Mouse (Mus musculus): Measurements from ENCODE around the gene Olfr963. TPM values are rescaled to one million over a fixed set of nuclear protein-coding genes. Genes with fewer than 3 reads are reported as not detected.

Olfr963 gene
- not detected in 2 replicates for polyA plus RNA-seq (2016; fragmentation: Nextera tagmentation; extraction: Ambion mirVana)

DNA sequence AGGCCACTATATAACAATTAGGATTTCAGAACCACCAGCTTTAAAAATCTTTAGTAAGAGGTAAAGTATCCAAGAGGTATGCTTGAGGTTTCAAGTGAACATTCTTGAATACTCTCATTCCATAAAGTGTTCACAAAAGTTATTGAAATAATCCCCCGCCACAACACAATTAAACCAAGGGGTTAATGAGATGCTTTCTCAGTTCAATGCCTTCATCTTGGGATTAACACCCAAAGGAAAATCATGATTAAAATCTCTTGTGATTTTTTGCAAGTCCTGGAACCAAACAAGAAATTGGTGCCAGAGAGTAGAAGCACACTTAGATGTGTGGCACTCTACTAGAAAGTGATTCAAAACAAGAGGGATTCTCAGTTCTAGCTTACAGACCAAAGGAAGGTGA, at the start of gene Olfr963:
Gene Olfr963 (plus strand): TSS at position 301 of the 400 bp plus-strand sequence.
- no peaks in the 10 kb centered on the region for H3K36me3 ChIP-seq (replicated peaks)
- H3K9me3 ChIP-seq: no peaks in the 10 kb centered on the region
- no peak within 1 kb of the TSS for H3K4me3 ChIP-seq (replicated peaks)
- ATAC-seq (ENCODE audit: low FRiP score): no peak
- no peak within 1 kb of the TSS for H3K27ac ChIP-seq
- no peak within 1 kb of the TSS for H3K4me2 ChIP-seq
- no peaks in the 10 kb centered on the region for H3K4me1 ChIP-seq
- no peak within 1 kb of the TSS for H3K9ac ChIP-seq
- no peaks in the 10 kb centered on the region for H3K27me3 ChIP-seq
- WGBS: 82% methylated on average over 1 of the region's 1 CpGs

DNA sequence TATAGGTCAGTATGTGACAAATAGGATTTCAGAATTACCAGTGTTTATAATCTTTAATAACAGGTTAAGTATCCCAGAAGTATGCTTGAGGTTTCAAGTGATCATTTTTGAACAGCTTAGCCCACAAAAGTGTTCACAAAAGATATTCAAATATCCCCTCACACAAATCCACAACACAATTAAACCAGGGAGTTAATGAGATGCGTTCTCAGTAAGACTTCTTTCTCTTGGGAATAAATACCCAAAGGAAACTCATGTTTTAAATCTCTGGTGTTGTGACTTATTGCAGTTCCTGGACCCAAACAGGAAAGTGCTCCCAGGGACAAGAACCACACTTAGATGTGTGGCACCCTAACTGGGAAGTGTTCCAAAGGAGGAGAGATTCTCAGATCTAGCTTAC, 45.9 kb upstream of the Olfr963 start, which contains the start of gene Olfr960:
Gene Olfr960 (plus strand): TSS at position 301 of the 400 bp plus-strand sequence.
- Histone ChIP-seq H3K4me1 (no peaks in the 10 kb centered on the region), H3K4me3 (replicated peaks) (no peak within 1 kb of the TSS), H3K27me3 (no peaks in the 10 kb centered on the region), H3K9ac (no peak within 1 kb of the TSS), H3K27ac (no peak within 1 kb of the TSS), H3K36me3 (replicated peaks) (no peaks in the 10 kb centered on the region), H3K9me3 (no peaks in the 10 kb centered on the region), H3K4me2 (no peak within 1 kb of the TSS)
- no peak for ATAC-seq (ENCODE audit: low FRiP score)
- 44% methylated on average over 1 of the region's 1 CpGs for WGBS

DNA sequence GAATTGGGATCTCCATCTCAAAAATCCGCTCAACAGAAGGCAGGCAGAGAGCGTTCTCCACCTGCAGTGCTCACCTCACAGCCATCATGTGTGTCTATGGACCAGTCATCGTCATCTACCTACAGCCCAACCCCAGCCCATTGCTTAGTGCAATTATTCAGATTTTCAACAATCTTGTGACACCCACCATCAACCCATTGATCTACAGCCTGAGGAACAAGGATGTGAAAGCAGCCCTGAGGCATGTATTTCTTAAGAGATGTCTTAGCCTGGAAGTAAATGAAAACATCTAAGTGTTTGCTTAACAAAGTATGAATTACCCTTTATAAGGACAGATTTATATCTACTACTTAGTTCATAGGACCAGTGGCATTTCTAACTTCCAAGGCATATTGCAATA, 43.2 kb upstream of the Olfr963 start:
- Histone ChIP-seq H3K27ac (no peak overlapping the region), H3K9me3 (no peaks in the 10 kb centered on the region), H3K27me3 (no peaks in the 10 kb centered on the region), H3K9ac (no peak overlapping the region), H3K4me2 (no peak overlapping the region), H3K4me1 (no peaks in the 10 kb centered on the region), H3K4me3 (replicated peaks) (no peak overlapping the region), H3K36me3 (replicated peaks) (no peaks in the 10 kb centered on the region)
- 94% methylated on average over 3 of the region's 3 CpGs for WGBS
- no peak for ATAC-seq (ENCODE audit: low FRiP score)

DNA sequence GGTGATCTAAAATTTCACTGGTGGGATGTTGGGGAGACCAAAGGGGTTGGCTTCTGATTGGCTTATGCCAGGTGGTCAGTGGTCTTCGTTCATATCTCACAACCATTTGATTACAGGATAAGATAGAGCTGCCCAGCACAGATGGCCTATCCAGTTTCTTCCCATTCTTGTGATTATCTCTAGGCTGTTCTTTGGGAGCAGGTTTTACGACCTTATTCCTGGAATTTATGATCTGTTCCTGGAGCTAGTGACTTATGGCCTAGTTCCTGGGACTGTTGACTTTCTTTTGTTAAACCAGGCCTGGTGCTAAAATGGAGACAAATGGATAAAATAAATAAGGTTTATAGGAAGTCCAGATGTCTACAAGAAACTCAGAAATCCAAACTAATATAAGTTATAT, 42.3 kb upstream of the Olfr963 start:
- WGBS: 75% methylated on average over 2 of the region's 2 CpGs
- Histone ChIP-seq H3K4me3 (replicated peaks) (no peak overlapping the region), H3K36me3 (replicated peaks) (no peaks in the 10 kb centered on the region), H3K9me3 (no peaks in the 10 kb centered on the region), H3K4me1 (no peaks in the 10 kb centered on the region), H3K9ac (no peak overlapping the region), H3K27me3 (no peaks in the 10 kb centered on the region), H3K4me2 (no peak overlapping the region), H3K27ac (no peak overlapping the region)
- ATAC-seq (ENCODE audit: low FRiP score): no peak

DNA sequence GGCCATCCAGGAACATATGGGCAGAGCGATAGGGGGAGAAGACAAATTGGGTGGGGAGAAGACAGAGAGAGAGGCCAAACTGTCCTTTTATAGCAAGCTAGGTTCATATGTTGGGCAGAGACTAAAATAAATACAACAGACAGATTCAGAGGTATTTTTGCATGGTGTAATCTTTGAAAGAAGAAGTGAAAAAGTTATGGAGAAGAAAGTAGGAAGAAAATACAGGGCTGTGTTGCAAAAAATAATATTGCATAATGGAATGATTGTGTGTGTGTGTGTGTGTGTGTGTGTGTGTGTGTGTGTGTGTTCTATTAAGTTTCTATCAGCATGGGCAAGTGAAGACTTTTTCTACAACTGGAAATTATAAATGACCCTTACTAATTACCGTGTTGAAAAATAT, 37.9 kb upstream of the Olfr963 start:
- no peaks in the 10 kb centered on the region for H3K9me3 ChIP-seq
- H3K9ac ChIP-seq: no peak overlapping the region
- no peaks in the 10 kb centered on the region for H3K36me3 ChIP-seq (replicated peaks)
- no peak overlapping the region for H3K27ac ChIP-seq
- ATAC-seq (ENCODE audit: low FRiP score): no peak
- no peak overlapping the region for H3K4me2 ChIP-seq
- WGBS: 93% methylated on average over 2 of the region's 2 CpGs
- no peaks in the 10 kb centered on the region for H3K4me1 ChIP-seq
- H3K4me3 ChIP-seq (replicated peaks): no peak overlapping the region
- no peaks in the 10 kb centered on the region for H3K27me3 ChIP-seq

DNA sequence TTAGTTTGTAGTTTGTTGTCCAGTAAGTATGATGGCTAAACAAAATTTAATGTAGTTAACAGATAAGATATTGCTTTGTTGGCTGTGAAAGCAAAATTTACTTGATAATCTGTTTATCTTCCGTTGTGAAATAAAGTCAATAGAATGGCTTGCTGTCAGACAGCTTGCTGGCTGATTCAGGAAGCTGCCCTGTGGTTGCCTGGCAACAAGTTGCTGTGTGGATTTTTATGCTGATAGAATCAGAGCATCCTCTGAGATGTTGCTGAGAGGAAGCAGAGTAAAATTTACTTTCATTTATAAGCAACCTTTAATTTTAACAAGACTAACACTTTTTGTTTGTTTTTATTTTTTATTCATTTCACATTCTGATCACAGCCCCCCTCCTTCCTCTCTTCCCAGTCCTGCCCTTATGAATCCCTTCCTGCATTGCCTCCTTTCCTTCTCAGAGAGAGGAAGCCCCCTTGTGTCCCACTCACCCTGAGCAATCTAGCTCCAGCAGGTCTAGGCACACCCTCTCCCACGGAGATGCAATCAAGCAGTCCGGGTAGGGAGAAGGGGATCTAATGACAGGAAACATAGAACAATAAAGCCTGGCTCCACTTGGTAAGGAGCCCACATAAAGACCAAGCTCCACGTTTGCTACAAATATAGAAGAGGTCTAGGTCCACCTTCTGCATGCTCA, 33.0 kb upstream of the Olfr963 start:
- no peaks in the 10 kb centered on the region for H3K36me3 ChIP-seq (replicated peaks)
- no peaks in the 10 kb centered on the region for H3K9me3 ChIP-seq
- H3K4me2 ChIP-seq: no peak overlapping the region
- H3K9ac ChIP-seq: no peak overlapping the region
- WGBS: 41% methylated on average over 4 of the region's 4 CpGs
- no peak for ATAC-seq (ENCODE audit: low FRiP score)
- H3K4me1 ChIP-seq: no peaks in the 10 kb centered on the region
- no peak overlapping the region for H3K27ac ChIP-seq
- H3K4me3 ChIP-seq (replicated peaks): no peak overlapping the region
- no peaks in the 10 kb centered on the region for H3K27me3 ChIP-seq

DNA sequence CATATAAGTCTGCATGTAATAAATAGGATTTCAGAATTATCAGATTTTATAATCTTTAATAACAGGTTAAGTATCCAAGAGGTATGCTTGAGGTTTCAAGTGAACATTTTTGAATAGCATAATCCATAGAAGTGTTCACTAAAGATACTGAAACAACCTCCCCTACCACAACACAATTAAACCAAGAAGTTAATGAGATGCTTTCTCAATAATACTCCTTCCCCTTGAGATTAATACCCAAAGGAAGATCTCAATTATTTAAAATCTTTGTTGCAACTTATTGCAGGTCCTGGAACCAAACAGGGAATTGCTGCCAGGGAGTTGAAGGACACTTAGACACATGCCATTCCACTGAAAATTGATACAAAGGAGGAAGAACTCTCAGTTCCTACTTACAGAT, 22.2 kb upstream of the Olfr963 start, which contains the start of gene Olfr961:
Gene Olfr961 (plus strand): TSS at position 301 of the 400 bp plus-strand sequence.
- Histone ChIP-seq H3K4me1 (no peaks in the 10 kb centered on the region), H3K4me2 (no peak within 1 kb of the TSS), H3K27ac (no peak within 1 kb of the TSS), H3K9me3 (no peaks in the 10 kb centered on the region), H3K9ac (no peak within 1 kb of the TSS), H3K27me3 (no peaks in the 10 kb centered on the region), H3K36me3 (replicated peaks) (no peaks in the 10 kb centered on the region), H3K4me3 (replicated peaks) (no peak within 1 kb of the TSS)
- ATAC-seq (ENCODE audit: low FRiP score): no peak

DNA sequence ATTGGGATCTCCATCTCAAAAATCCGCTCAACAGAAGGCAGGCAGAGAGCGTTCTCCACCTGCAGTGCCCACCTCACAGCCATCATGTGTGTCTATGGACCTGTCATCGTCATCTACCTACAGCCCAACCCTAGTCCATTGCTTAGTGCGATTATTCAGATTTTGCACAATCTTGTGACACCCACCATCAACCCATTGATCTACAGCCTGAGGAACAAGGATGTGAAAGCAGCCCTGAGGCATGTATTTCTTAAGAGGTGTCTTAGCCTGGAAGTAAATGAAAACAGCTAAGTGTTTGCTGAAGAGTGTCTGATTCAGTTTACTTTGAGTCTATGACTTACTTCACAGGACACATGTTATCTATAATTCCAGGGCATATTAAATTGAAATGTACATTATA, 19.6 kb upstream of the Olfr963 start:
- Histone ChIP-seq H3K4me1 (no peaks in the 10 kb centered on the region), H3K4me3 (replicated peaks) (no peak overlapping the region), H3K36me3 (replicated peaks) (no peaks in the 10 kb centered on the region), H3K27me3 (no peaks in the 10 kb centered on the region), H3K9ac (no peak overlapping the region), H3K27ac (no peak overlapping the region), H3K4me2 (no peak overlapping the region), H3K9me3 (no peaks in the 10 kb centered on the region)
- WGBS: 91% methylated on average over 4 of the region's 4 CpGs
- ATAC-seq (ENCODE audit: low FRiP score): no peak

DNA sequence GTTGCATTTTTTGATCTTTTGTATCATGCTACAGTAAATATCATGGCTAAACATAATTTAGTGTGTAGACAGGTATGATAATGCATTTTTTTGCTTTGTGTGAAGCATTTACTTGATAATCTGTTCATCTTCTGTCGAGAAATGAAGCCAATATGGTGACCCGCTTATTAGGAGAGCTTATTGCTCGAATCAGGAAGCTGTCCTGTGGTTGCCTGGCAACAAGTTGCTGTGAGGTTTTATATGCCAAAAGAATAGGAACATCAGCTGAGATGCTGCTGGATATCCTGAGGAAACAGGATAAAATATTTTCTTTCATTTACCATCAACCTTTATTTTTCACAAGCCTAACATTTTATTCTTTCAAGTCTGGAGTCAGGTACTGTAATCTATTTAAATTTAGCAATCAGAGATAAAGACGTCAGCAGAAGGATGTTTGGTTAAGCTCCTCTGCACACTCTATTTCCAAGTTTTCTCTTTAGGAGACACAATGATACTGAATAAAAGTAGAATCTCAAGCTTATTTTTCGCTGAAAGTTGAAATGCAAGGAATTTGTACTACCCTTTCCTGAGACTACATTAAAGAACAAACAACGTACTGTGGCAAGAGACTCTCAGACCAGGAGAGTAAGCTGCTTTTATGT, 12.1 kb upstream of the Olfr963 start:
- H3K36me3 ChIP-seq (replicated peaks): no peaks in the 10 kb centered on the region
- no peak overlapping the region for H3K4me3 ChIP-seq (replicated peaks)
- H3K9me3 ChIP-seq: no peaks in the 10 kb centered on the region
- H3K27me3 ChIP-seq: no peaks in the 10 kb centered on the region
- no peak overlapping the region for H3K9ac ChIP-seq
- no peak overlapping the region for H3K27ac ChIP-seq
- H3K4me2 ChIP-seq: no peak overlapping the region
- 78% methylated on average over 6 of the region's 6 CpGs for WGBS
- no peak for ATAC-seq (ENCODE audit: low FRiP score)
- H3K4me1 ChIP-seq: no peaks in the 10 kb centered on the region

DNA sequence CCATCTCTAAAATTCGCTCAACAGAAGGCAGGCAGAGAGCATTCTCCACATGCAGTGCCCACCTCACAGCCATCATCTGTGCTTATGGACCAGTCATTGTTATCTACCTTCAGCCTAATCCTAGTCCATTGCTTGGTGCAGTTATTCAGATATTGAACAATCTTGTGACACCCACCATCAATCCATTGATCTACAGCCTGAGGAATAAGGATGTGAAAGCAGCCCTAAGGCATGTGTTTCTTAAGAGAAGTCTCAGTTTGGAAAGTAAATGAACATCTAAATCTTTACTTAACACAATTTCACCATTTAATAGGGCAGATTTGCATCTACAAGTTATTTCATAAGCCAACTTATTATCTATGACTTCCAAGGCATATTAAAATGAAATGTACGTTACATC, 2.7 kb downstream of the Olfr963 start:
- ATAC-seq (ENCODE audit: low FRiP score): no peak
- Histone ChIP-seq H3K36me3 (replicated peaks) (no peaks in the 10 kb centered on the region), H3K27ac (no peak overlapping the region), H3K27me3 (no peaks in the 10 kb centered on the region), H3K4me1 (no peaks in the 10 kb centered on the region), H3K4me2 (no peak overlapping the region), H3K9ac (no peak overlapping the region), H3K9me3 (no peaks in the 10 kb centered on the region), H3K4me3 (replicated peaks) (no peak overlapping the region)
- WGBS: 88% methylated on average over 2 of the region's 2 CpGs

DNA sequence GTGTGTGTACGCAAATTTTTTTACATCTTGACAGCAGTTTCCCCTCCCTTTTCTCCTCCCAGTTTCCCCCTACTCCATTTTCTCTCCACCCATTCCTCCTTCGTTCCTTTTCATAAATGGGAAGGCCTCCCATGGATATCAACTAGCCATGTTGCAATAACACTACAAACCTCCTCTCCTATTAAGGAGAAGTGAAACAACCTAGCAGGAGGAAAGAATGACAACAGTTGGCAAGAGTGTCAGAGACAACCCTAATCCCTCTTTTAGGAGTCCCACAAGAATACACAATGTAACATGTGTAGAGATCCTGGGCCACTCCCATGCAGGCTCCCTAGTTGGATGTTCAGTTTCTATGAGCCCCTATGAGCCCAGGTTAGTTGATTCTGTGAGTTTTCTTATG, 7.8 kb downstream of the Olfr963 start:
- ATAC-seq (ENCODE audit: low FRiP score): no peak
- Histone ChIP-seq H3K9me3 (no peaks in the 10 kb centered on the region), H3K27ac (no peak overlapping the region), H3K27me3 (no peaks in the 10 kb centered on the region), H3K36me3 (replicated peaks) (no peaks in the 10 kb centered on the region), H3K4me2 (no peak overlapping the region), H3K9ac (no peak overlapping the region), H3K4me1 (no peaks in the 10 kb centered on the region), H3K4me3 (replicated peaks) (no peak overlapping the region)
- WGBS: 81% methylated on average over 2 of the region's 2 CpGs

DNA sequence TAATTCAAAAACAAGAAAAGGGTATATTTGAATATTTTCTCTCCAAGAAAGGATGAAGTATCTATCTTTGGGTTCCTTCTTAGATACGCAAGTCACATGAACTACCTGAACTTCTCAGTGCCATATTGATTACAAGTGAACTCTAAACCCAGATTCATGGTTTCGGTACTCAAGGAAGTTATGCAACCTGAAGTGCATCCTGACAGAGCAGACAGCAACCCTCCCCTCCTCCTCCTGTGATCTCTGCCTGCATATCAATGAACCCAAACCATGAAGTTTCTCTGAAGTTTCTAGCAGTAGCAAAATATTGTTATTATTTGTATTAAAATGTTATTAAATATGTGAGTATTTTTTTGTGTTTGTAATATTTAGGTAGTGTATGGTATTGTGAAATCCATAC, 11.6 kb downstream of the Olfr963 start:
- no peaks in the 10 kb centered on the region for H3K36me3 ChIP-seq (replicated peaks)
- H3K27me3 ChIP-seq: no peaks in the 10 kb centered on the region
- no peak overlapping the region for H3K4me2 ChIP-seq
- WGBS: 91% methylated on average over 2 of the region's 2 CpGs
- H3K4me3 ChIP-seq (replicated peaks): no peak overlapping the region
- no peak overlapping the region for H3K9ac ChIP-seq
- no peak overlapping the region for H3K27ac ChIP-seq
- ATAC-seq (ENCODE audit: low FRiP score): no peak
- H3K9me3 ChIP-seq: no peaks in the 10 kb centered on the region
- no peaks in the 10 kb centered on the region for H3K4me1 ChIP-seq

DNA sequence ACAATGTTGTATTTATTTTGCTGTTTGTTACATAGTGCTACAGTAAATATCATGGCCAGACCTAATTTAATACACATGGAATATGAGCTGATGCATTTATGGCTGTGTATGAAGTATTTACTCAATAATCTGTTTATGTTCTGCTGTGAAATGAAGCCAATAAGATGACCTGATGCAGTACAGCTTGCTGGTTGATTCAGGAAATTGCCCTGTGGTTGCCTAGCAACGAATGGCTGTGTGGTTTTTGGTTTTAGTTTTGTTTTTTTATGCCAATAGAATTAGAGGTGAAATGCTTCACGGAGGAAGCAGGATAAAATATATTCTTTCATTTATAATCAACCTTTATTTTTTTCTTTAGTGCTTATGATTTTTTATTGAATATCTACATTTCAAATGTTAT, 12.3 kb downstream of the Olfr963 start:
- no peaks in the 10 kb centered on the region for H3K27me3 ChIP-seq
- no peak overlapping the region for H3K9ac ChIP-seq
- no peaks in the 10 kb centered on the region for H3K4me1 ChIP-seq
- H3K4me2 ChIP-seq: no peak overlapping the region
- no peak for ATAC-seq (ENCODE audit: low FRiP score)
- H3K36me3 ChIP-seq (replicated peaks): no peaks in the 10 kb centered on the region
- 74% methylated on average over 2 of the region's 2 CpGs for WGBS
- no peak overlapping the region for H3K27ac ChIP-seq
- H3K4me3 ChIP-seq (replicated peaks): no peak overlapping the region
- H3K9me3 ChIP-seq: no peaks in the 10 kb centered on the region

All from forebrain, embryonic 12.5 days (tissue).